Mouse (Mus musculus) liver (tissue): ENCODE data around the gene Espn.
A peak's percentile ranks its signal among the peaks of the same experiment; 100 is the strongest.

Experiments used
- DNase-seq: peaks from one replicate; pipeline ENCODE4 v3.0.0-alpha.2; 2020; ENCODE audit warnings: mixed read lengths

Gene Espn

GRCm38 (mm10) chr4:152178344-152178864 lies 26.2 kb upstream of the Espn start:
- peak; percentile 48 for DNase-seq

- peak; percentile 96 for DNase-seq
These were observed 25.6 kb upstream of the Espn start, which contains the start of gene Acot7 for GRCm38 (mm10) chr4:152177537-152178343. Acot7 (plus strand) TSS chr4:152178134.

GRCm38 (mm10) chr4:152177174-152177536 lies 25.0 kb upstream of the Espn start:
- no peak for DNase-seq

- no peak for DNase-seq
These were observed 24.5 kb upstream of the Espn start for GRCm38 (mm10) chr4:152176638-152177037.

GRCm38 (mm10) chr4:152173956-152174355 lies 21.8 kb upstream of the Espn start:
- no peak for DNase-seq

GRCm38 (mm10) chr4:152173041-152173440 lies 20.9 kb upstream of the Espn start:
- DNase-seq, result peak; percentile 80

GRCm38 (mm10) chr4:152171543-152171942 lies 19.4 kb upstream of the Espn start:
- no peak for DNase-seq

- DNase-seq, result no peak
These were observed 18.1 kb upstream of the Espn start for GRCm38 (mm10) chr4:152170286-152170685.

GRCm38 (mm10) chr4:152169103-152169502 lies 16.9 kb upstream of the Espn start:
- no peak for DNase-seq

- DNase-seq, result no peak
These were observed 15.9 kb upstream of the Espn start for GRCm38 (mm10) chr4:152168052-152168451.

- DNase-seq, result peak; percentile 68
These were observed 13.1 kb upstream of the Espn start for GRCm38 (mm10) chr4:152165036-152165931.

- DNase-seq, result no peak
These were observed 10.6 kb upstream of the Espn start for GRCm38 (mm10) chr4:152162748-152163147.

GRCm38 (mm10) chr4:152161601-152162000 lies 9.4 kb upstream of the Espn start:
- DNase-seq, result no peak

- no peak for DNase-seq
These were observed 8.6 kb upstream of the Espn start for GRCm38 (mm10) chr4:152160748-152161147.

GRCm38 (mm10) chr4:152159285-152159678 lies 7.1 kb upstream of the Espn start:
- DNase-seq, result no peak

GRCm38 (mm10) chr4:152158585-152159284 lies 6.6 kb upstream of the Espn start, which contains the start of gene Hes2:
Hes2 (plus strand) TSS chr4:152158867.
- DNase-seq, result peak; percentile 38

GRCm38 (mm10) chr4:152157779-152158584 lies 5.8 kb upstream of the Espn start:
- peak; percentile 62 for DNase-seq

GRCm38 (mm10) chr4:152155019-152155418 lies 2.8 kb upstream of the Espn start:
- no peak for DNase-seq

GRCm38 (mm10) chr4:152153771-152154177 lies 1.6 kb upstream of the Espn start:
- peak; percentile 85 for DNase-seq

GRCm38 (mm10) chr4:152151451-152151965 lies 663 bp downstream of the Espn start:
- DNase-seq, result no peak

GRCm38 (mm10) chr4:152150546-152150945 lies 1.6 kb downstream of the Espn start:
- DNase-seq, result no peak
